Mouse (Mus musculus): Measurements from ENCODE around the gene Rapgef5. TPM values are rescaled to one million over a fixed set of nuclear protein-coding genes. Genes with fewer than 3 reads are reported as not detected.

Rapgef5 gene
- 49.1 TPM for polyA plus RNA-seq (2014; fragmentation: Illumina TruSeq; extraction: RNeasy Lipid Tissue Mini Kit (QIAGEN cat#74804); ENCODE audit: low read depth, low replicate concordance)

GRCm38 (mm10) chr12:117516179-117516578 lies at the start of gene Rapgef5:
Gene Rapgef5, plus strand, starts transcription at chr12:117516479.

GRCm38 (mm10) chr12:117803989-117804388 lies 287.7 kb downstream of the Rapgef5 start, which contains the start of gene Cdca7l:
Gene Cdca7l, plus strand, starts transcription at chr12:117804289.

Data from adrenal gland, adult 10 weeks (tissue).